Comparison of ENCODE assay signal across 21 mouse cellular contexts in the genomic region with DNA sequence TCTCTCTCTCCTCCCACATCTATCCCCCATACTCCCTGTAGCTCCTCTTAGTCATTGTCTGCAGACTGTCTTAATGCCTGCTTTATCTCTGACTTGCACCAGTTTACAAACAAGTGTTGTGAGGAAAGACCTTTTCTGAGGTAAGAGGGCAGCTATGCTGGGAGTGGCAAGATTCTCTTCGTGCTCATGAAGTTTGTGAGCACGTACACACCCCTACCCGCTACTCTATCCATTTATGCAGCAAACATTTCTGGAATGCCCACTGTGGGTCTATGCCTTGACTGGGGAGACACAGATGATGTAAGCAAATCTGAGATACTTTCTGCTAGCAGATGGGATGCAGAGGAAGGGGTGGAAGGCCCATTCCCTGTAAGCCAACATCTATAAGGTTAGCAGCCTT.
"Had no signal": no experiment of that assay in that cellular context is flagged by ENCODE, and none has a peak within 500 bp of the region (broad histone marks: within the 10 kb centered on the region; RNA-seq: fewer than 3 reads in every experiment).

No protein-coding gene starts in this region.

- H3K9ac ChIP-seq: limb, embryonic 12.5 days; limb, embryonic 15.5 days; liver, embryonic 13.5 days; lung, embryonic 15.5 days; midbrain, embryonic 13.5 days; neural tube, embryonic 13.5 days; stomach, embryonic 15.5 days had no signal

- ATAC-seq: inflammation-experienced regulatory T-cells, adult 6 months; intestine, embryonic 16.5 days; midbrain, embryonic 13.5 days; midbrain, embryonic 16.5 days had no signal

- H3K36me3 ChIP-seq: limb, embryonic 12.5 days; limb, embryonic 15.5 days; liver, embryonic 13.5 days; lung, embryonic 15.5 days; midbrain, embryonic 10.5 days; midbrain, embryonic 13.5 days; neural tube, embryonic 13.5 days; stomach, embryonic 15.5 days had no signal

- H3K27ac ChIP-seq: limb, embryonic 12.5 days; limb, embryonic 15.5 days; liver, embryonic 13.5 days; lung, embryonic 15.5 days; midbrain, embryonic 10.5 days; midbrain, embryonic 13.5 days; neural tube, embryonic 13.5 days; stomach, embryonic 15.5 days had no signal

- H3K4me3 ChIP-seq: limb, embryonic 12.5 days; limb, embryonic 15.5 days; liver, embryonic 13.5 days; lung, embryonic 15.5 days; midbrain, embryonic 10.5 days; midbrain, embryonic 13.5 days; myocyte; neural tube, embryonic 13.5 days; stomach, embryonic 15.5 days had no signal

- H3K4me2 ChIP-seq: limb, embryonic 12.5 days; limb, embryonic 15.5 days; liver, embryonic 13.5 days; lung, embryonic 15.5 days; midbrain, embryonic 13.5 days; neural tube, embryonic 13.5 days; stomach, embryonic 15.5 days had no signal

- H3K9me3 ChIP-seq: limb, embryonic 12.5 days; limb, embryonic 15.5 days; liver, embryonic 13.5 days; lung, embryonic 15.5 days; midbrain, embryonic 10.5 days; midbrain, embryonic 13.5 days; neural tube, embryonic 13.5 days; stomach, embryonic 15.5 days had no signal

- DNase-seq: kidney, adult 18-20 months; kidney, adult 9 months; kidney, postnatal 14 days; kidney, postnatal 4 days; left cerebral cortex, postnatal 4 days; liver, embryonic 13.5 days; right cerebral cortex, postnatal 25 days; spleen, adult 18-20 months; thymus, adult 18-20 months; thymus, postnatal 36 days had no signal

- H3K4me1 ChIP-seq: limb, embryonic 12.5 days; limb, embryonic 15.5 days; midbrain, embryonic 10.5 days; midbrain, embryonic 13.5 days; neural tube, embryonic 13.5 days; stomach, embryonic 15.5 days had no signal

- H3K27me3 ChIP-seq: limb, embryonic 12.5 days; limb, embryonic 15.5 days; liver, embryonic 13.5 days; lung, embryonic 15.5 days; midbrain, embryonic 13.5 days; neural tube, embryonic 13.5 days; stomach, embryonic 15.5 days had no signal
